19 mouse cellular contexts compared by ENCODE assay signal in the genomic region with DNA sequence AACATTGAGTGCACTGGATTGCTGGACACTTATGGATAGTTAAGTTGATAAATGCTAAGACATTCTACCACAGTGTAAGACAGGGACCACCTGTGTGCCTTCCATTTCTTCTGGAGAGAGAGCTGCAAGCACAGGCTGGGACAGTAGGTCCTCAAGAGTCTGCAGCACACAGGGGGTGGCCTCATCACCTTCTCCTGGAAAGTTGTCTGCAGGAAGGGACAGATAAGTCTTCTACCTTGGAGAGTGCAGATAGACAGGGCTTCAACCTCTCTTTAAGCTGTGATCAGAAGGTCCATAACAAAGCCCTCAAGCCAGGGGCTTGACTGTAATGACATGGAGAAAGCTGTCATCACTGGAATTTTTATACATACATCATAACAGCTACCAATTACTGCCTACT.
DNase-seq lines count a peak whose midpoint lies in the region; ATAC-seq and TF ChIP-seq lines count a peak whose summit lies in the region.
"Had no signal": no experiment of that assay in that cellular context is flagged by ENCODE, and none has a peak within 500 bp of the region (broad histone marks: within the 10 kb centered on the region; RNA-seq: fewer than 3 reads in every experiment).

No protein-coding gene starts in this region.

- H3ac ChIP-seq in myocyte (ENCODE audit: control insufficient read depth, insufficient read length) = no peak overlapping the region

- TF ChIP-seq POLR2A in myocyte (IDR thresholded peaks at IDR 0.05; ENCODE audit: insufficient read length, low read depth) = no peak

- DNase-seq in heart, embryonic 10.5 days (ENCODE audit: low spot score) = no peak
- DNase-seq in heart, postnatal 4 days = no peak
- DNase-seq in left cerebral cortex, adult 18-20 months (ENCODE audit: low spot score in 2 of 2) = no peak
- DNase-seq in kidney, postnatal 14 days = no peak
- DNase-seq: cerebellum, adult 2 months; cerebellum, postnatal 25 days; retina, postnatal 1 day; thymus, postnatal 36 days had no signal

- H3K9me3 ChIP-seq in heart, embryonic 10.5 days = no peaks in the 10 kb centered on the region
- no peaks in the 10 kb centered on the region for H3K9me3 ChIP-seq in liver, embryonic 12.5 days (replicated peaks)
- no peaks in the 10 kb centered on the region for H3K9me3 ChIP-seq in forebrain, embryonic 13.5 days (replicated peaks)
- H3K9me3 ChIP-seq: embryonic facial prominence, embryonic 12.5 days; forebrain, embryonic 12.5 days; heart, embryonic 15.5 days; hindbrain, embryonic 10.5 days; midbrain, embryonic 15.5 days; neural tube, embryonic 13.5 days had no signal

- H3K4me3 ChIP-seq in heart, embryonic 10.5 days = no peak overlapping the region
- no peak overlapping the region for H3K4me3 ChIP-seq in brown adipose tissue, adult 24 weeks (ENCODE audit: insufficient read depth, low read depth, low read length)
- no peak overlapping the region for H3K4me3 ChIP-seq in liver, embryonic 12.5 days
- H3K4me3 ChIP-seq in myocyte = no peak overlapping the region
- H3K4me3 ChIP-seq in forebrain, embryonic 13.5 days = no peak overlapping the region
- H3K4me3 ChIP-seq: embryonic facial prominence, embryonic 12.5 days; forebrain, embryonic 12.5 days; heart, embryonic 15.5 days; hindbrain, embryonic 10.5 days; midbrain, embryonic 15.5 days; neural tube, embryonic 13.5 days had no signal

- no peaks in the 10 kb centered on the region for H3K27me3 ChIP-seq in heart, embryonic 10.5 days (ENCODE audit: insufficient read depth, poor library complexity, severe bottlenecking)
- 0 out of 2 replicates have a peak, but pooled peaks cover 3% of the 10 kb centered on the region for H3K27me3 ChIP-seq in liver, embryonic 12.5 days (replicated peaks)
- H3K27me3 ChIP-seq in myocyte (ENCODE audit: control insufficient read depth, insufficient read depth, insufficient read length) = no peaks in the 10 kb centered on the region
- H3K27me3 ChIP-seq in forebrain, embryonic 13.5 days = 0 out of 2 replicates have a peak, but pooled peaks cover 8% of the 10 kb centered on the region
- H3K27me3 ChIP-seq: embryonic facial prominence, embryonic 12.5 days; heart, embryonic 15.5 days; midbrain, embryonic 15.5 days; neural tube, embryonic 13.5 days had no signal

- peaks cover 38% of the 10 kb centered on the region for H3K4me1 ChIP-seq in heart, embryonic 10.5 days
- peaks cover 4% of the 10 kb centered on the region; the same call in 1 of the 2 replicates for H3K4me1 ChIP-seq in brown adipose tissue, adult 24 weeks (ENCODE audit: control insufficient read depth, insufficient read depth, insufficient read length, low read length)
- peaks cover 67% of the 10 kb centered on the region for H3K4me1 ChIP-seq in liver, embryonic 12.5 days
- 0 out of 2 replicates have a peak, but pooled peaks cover 8% of the 10 kb centered on the region for H3K4me1 ChIP-seq in forebrain, embryonic 13.5 days
- H3K4me1 ChIP-seq: midbrain, embryonic 15.5 days; neural tube, embryonic 13.5 days had no signal

- no peaks in the 10 kb centered on the region for H3K79me2 ChIP-seq in myocyte (ENCODE audit: control insufficient read depth, insufficient read depth)

- peak overlapping the region; percentile 67; the same call in 1 of the 2 replicates for H3K27ac ChIP-seq in heart, embryonic 10.5 days
- H3K27ac ChIP-seq in brown adipose tissue, adult 24 weeks (replicated peaks; ENCODE audit: low read depth, low read length) = peak overlapping the region; percentile 31; the same call in 1 of the 2 replicates
- peak overlapping the region; percentile 70 for H3K27ac ChIP-seq in liver, embryonic 12.5 days
- H3K27ac ChIP-seq in forebrain, embryonic 13.5 days = no peak overlapping the region
- H3K27ac ChIP-seq: embryonic facial prominence, embryonic 12.5 days; forebrain, embryonic 12.5 days; hindbrain, embryonic 10.5 days; hindbrain, postnatal 0 days; midbrain, embryonic 15.5 days; neural tube, embryonic 13.5 days had no signal

- H3K36me3 ChIP-seq in heart, embryonic 10.5 days = no peaks in the 10 kb centered on the region
- H3K36me3 ChIP-seq in liver, embryonic 12.5 days = no peaks in the 10 kb centered on the region
- no peaks in the 10 kb centered on the region for H3K36me3 ChIP-seq in myocyte (ENCODE audit: control insufficient read depth, insufficient read depth)
- H3K36me3 ChIP-seq in forebrain, embryonic 13.5 days (ENCODE audit: poor library complexity, severe bottlenecking) = no peaks in the 10 kb centered on the region
- H3K36me3 ChIP-seq: embryonic facial prominence, embryonic 12.5 days; forebrain, embryonic 12.5 days; heart, embryonic 15.5 days; hindbrain, embryonic 10.5 days; midbrain, embryonic 15.5 days; neural tube, embryonic 13.5 days had no signal

- peak overlapping the region; percentile 42 for H3K4me2 ChIP-seq in liver, embryonic 12.5 days
- peak overlapping the region; percentile 40 for H3K4me2 ChIP-seq in myocyte (ENCODE audit: low read depth)
- H3K4me2 ChIP-seq in forebrain, embryonic 13.5 days = no peak overlapping the region
- H3K4me2 ChIP-seq: embryonic facial prominence, embryonic 12.5 days; forebrain, embryonic 12.5 days; heart, embryonic 15.5 days; midbrain, embryonic 15.5 days; neural tube, embryonic 13.5 days had no signal

- no peak overlapping the region for H3K9ac ChIP-seq in liver, embryonic 12.5 days
- H3K9ac ChIP-seq in forebrain, embryonic 13.5 days = no peak overlapping the region
- H3K9ac ChIP-seq: embryonic facial prominence, embryonic 12.5 days; forebrain, embryonic 12.5 days; heart, embryonic 15.5 days; midbrain, embryonic 15.5 days; neural tube, embryonic 13.5 days had no signal

- ATAC-seq in liver, embryonic 12.5 days = peak; percentile 76
- ATAC-seq in forebrain, embryonic 13.5 days = no peak
- ATAC-seq: hindbrain, postnatal 0 days; midbrain, embryonic 15.5 days had no signal

TF ChIP-seq in myocyte, 11 proteins besides CTCF, POLR2A, EP300 and RAD21:
- TF ChIP-seq CEBPB (IDR thresholded peaks at IDR 0.05; ENCODE audit: insufficient read depth, poor library complexity, severe bottlenecking) = no peak
- TF ChIP-seq TCF12 (IDR thresholded peaks at IDR 0.05; ENCODE audit: insufficient read depth, poor library complexity, severe bottlenecking) = no peak
- TF ChIP-seq REST (IDR thresholded peaks at IDR 0.05; ENCODE audit: insufficient read depth, insufficient read length) = no peak
- no peak for TF ChIP-seq SRF (IDR thresholded peaks at IDR 0.05; ENCODE audit: control insufficient read depth, insufficient read length, low read depth)
- no peak for TF ChIP-seq TCF3 (IDR thresholded peaks at IDR 0.05; ENCODE audit: insufficient read length, low read depth)
- no peak for TF ChIP-seq MAX (IDR thresholded peaks at IDR 0.05; ENCODE audit: low read depth)
